Mouse (Mus musculus): ENCODE measurements around the gene Anks1.

Anks1 gene

GRCm38 (mm10) chr17:27908888-27909621 lies at the start of gene Anks1:
TSS of gene Anks1 (plus strand) at chr17:27909306.
- in situ Hi-C loops (cut with MboI; ENCODE audit: unreplicated experiment in 2 of 2), result loop anchor here (5.0 to 10.0 kb wide), 3 partner anchors 67 to 166 kb away; partner anchors contain the start of gene Snrpc (in 1 of the 2)

DNA sequence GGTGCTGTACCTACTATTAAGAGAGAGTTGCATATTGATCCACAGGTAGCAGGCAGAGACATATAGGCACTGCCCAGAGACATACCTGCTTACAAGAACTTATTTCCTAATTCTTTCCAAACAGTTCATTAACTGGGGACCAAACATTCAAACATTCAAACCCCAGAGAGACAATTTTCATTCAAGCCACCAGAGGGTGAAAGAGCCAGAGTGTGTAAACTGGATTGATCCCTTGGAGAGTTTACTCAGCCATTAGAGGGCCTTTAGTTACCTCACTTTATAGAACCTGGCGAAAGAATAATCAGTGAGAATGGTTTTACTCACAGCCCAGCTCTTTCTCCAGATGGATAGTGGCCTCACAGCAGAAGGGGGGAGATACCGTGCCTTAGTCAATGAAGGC lies 43.6 kb upstream of the Anks1 start:
- in situ Hi-C loops (cut with MboI; ENCODE audit: unreplicated experiment in 2 of 2), result no loop called here

- in situ Hi-C loops (cut with MboI; ENCODE audit: unreplicated experiment in 2 of 2), result no loop called here
Measured at GRCm38 (mm10) chr17:27866737-27867136, 42.4 kb upstream of the Anks1 start.

DNA sequence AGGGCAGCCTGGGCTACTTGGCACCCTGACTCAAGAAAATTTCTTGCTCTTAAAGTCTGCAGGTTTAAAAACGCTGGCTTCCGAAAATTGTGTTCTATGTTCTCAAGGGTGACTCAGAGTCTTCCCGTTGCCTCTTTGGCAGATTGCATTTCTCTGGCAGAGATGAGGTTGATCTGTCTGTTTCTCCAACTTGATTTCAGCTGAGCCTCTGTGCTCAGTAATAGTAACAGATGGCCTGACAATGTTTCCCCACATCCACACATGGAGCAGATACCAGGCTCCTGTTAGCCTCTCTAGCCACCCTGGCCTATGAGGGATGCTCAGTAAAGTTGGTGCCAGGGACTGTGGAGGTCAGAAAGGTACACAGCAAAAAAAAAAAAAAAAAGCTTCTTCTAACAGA lies 37.3 kb upstream of the Anks1 start:
- in situ Hi-C loops (cut with MboI; ENCODE audit: unreplicated experiment in 2 of 2), result no loop called here

GRCm38 (mm10) chr17:27873583-27873982 lies 35.5 kb upstream of the Anks1 start:
- in situ Hi-C loops (cut with MboI; ENCODE audit: unreplicated experiment in 2 of 2), result no loop called here

- in situ Hi-C loops (cut with MboI; ENCODE audit: unreplicated experiment in 2 of 2), result no loop called here
Measured at GRCm38 (mm10) chr17:27874510-27874909, 34.6 kb upstream of the Anks1 start.

DNA sequence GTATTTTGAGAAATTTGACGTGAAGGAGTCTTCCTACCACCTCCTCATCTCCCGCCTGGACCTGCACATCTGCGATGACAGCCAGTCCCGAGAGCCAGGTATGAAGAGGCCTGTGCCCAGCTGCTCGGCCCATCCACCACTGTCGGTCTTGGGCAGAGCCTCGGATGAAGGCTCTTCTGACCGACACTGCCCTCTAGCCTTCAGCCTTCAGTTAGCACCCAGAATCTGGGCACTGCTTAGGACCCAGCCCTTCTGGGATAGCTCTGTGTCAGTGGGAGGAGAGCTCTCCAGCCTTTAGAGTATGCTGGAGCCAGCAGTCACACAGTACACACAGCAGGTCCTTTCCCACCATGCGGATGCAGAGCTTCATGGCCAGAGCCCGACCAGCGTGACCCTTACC lies 27.6 kb upstream of the Anks1 start:
- in situ Hi-C loops (cut with MboI; ENCODE audit: unreplicated experiment in 2 of 2), result no loop called here

- in situ Hi-C loops (cut with MboI; ENCODE audit: unreplicated experiment in 2 of 2), result no loop called here
Measured at GRCm38 (mm10) chr17:27883129-27883528, 26.0 kb upstream of the Anks1 start.

DNA sequence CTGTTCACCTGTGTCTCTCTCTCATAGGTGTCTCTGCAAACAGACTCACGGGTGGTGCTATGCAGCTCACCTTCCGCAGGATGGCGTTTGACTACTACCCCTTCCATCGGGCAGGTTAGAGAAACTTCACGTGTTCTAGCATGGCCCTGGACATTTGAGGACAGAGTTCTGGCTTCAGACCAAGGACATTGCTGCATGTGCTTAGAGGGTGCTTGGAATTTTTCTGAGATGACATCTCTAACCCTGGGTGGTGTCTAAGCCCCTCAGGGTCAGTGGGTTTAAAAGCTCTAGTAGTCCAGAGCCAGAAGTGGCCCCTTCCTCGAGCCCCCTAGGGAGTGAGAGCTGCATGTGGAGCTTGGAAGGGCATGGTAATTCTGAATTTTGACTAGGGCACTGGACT lies 25.1 kb upstream of the Anks1 start:
- in situ Hi-C loops (cut with MboI; ENCODE audit: unreplicated experiment in 2 of 2), result no loop called here

- in situ Hi-C loops (cut with MboI; ENCODE audit: unreplicated experiment in 2 of 2), result no loop called here
Measured at GRCm38 (mm10) chr17:27886499-27887210, 22.5 kb upstream of the Anks1 start.

DNA sequence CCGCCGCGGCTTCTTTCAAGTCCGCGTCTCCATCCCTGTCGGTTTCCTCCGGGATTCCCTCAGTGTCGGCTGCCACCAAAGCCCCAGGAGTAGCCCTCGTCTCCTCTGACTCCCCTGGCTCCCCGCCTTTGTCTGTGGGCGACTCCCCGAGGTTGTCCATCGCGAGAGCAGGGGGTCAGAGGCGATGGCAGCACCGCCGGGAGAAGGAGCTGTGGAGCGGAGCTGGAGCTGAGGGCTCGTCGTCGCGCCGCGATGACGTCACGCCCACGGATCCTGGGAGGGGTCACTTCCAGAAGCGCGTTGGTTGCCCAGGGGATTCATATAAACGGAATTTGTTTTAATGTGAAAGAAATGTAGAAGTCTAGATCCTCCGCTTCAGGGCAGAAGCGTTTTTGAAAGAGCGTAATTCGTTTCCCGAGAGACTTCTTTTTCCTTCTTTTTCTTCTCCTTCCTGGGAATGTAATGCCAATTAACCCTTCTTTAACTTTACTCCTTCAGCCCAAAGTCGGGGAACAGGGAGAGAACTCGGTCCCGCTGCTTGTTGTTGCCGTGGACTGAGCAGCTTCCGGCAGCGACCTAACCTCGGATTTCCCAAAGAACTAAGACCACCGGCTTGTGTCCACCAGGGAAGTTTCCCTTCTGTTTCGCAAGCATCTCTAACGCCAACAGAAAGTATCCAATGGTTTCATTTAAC lies 1.4 kb upstream of the Anks1 start:
- in situ Hi-C loops (cut with MboI; ENCODE audit: unreplicated experiment in 2 of 2), result loop anchor here (5.0 to 10.0 kb wide), 3 partner anchors 65 to 167 kb away; partner anchors contain the start of gene Snrpc (in 1 of the 2)

DNA sequence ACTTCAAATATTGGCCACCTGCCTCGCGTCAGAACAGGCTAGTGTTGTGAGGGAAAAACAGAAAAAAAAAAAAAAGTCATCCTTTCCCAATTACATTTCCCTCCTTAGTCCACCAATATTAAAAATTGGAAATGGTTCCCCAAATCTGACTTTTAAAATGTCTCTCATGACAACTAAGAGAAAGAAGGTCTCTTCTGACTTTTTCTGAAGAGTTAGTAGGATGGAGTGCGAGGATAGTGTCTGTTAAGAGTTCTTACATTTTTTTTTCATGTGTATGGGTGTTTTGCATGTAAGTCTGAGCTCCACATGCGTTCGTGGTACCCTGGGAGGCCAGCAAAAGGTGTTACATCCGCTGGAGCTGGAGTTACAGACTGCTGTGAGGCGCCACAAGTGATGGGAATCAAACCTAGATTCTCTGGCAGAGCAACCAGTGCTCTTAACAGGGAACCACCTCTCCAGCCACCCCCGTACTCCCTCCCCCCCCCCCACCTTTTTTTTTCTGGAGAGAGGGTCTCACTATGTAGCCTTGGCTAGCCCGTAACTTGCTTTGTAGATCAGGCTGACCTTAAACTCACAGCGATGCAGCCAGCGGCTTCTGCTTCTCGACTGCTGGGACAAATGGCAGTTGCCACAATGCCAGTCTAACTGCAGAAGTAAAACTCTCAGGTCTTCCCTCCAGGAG lies 759 bp upstream of the Anks1 start:
- in situ Hi-C loops (cut with MboI; ENCODE audit: unreplicated experiment in 2 of 2), result loop anchor here (5.0 to 10.0 kb wide), 3 partner anchors 66 to 166 kb away; partner anchors contain the start of gene Snrpc (in 1 of the 2)

DNA sequence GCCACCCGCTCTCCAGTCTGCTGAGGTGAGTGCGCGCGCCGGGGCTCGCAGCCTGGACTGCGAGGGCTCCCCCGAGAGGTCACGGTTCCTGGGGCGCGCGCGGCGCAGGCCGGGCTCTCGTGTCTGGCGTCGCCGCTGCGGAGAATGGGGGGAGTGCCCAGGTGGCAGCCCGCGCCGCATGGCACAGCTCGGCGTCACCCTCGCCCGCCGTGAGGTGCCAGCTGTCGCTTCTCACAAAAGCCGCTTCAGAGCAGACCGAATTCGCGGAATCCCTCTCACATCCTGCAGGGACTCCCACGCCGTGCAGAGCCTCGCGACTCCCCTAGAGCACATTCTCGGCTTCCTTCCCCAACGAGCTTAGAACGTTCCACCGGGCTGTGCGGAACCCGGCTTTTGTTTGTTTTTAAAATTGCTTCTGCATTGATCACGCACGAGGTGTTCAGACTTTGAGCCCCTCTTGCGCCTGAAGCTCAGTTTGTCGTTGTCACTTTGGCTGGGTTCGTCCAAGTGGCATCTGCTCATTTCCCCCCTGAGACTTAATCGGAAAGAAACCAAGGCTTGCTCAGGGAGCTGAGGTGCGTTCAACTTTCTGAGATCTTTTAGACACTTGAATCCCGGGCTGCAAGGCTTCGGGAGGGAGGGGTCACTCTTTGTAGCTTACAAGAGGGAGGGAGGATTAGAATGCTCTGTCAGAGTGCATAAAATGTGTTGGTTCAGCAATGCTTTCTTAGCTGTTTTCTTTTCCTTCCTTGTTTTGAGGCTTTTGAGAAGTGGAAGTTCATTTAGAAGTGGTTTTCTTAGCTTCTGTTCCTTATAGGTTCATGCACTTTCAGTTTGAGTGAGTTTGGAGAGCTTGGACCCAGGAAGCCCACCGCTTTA lies 755 bp downstream of the Anks1 start, which contains the start of gene Taf11:
TSS of gene Taf11 (minus strand) at position 223 of the 879 bp plus-strand sequence.
- in situ Hi-C loops (cut with MboI; ENCODE audit: unreplicated experiment in 2 of 2), result loop anchor here (5.0 to 10.0 kb wide), 3 partner anchors 68 to 165 kb away; partner anchors contain the start of gene Snrpc (in 1 of the 2)

GRCm38 (mm10) chr17:27911371-27911770 lies 2.3 kb downstream of the Anks1 start:
- in situ Hi-C loops (cut with MboI; ENCODE audit: unreplicated experiment in 2 of 2), result no loop called here

GRCm38 (mm10) chr17:27914742-27915141 lies 5.6 kb downstream of the Anks1 start:
- in situ Hi-C loops (cut with MboI; ENCODE audit: unreplicated experiment in 2 of 2), result no loop called here

DNA sequence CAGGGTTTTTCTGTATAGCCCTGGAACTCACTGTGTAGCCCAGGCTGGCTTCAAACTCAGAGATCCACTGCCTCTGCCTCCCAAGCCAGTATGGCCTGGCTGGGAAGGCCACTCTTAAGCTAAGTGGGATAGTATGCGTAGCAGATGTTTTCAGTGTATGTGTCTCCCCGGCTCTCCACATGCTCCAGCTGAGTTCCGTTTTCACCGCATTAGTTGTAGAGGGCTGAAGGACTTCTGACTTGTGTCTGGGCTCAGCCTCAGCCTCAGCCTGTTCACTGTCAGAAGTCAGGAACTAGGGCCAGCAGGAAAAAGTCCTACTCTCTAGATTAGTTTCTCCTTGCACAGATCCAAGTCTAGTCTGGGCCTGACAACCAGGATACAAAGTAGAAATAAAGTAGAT lies 7.3 kb downstream of the Anks1 start:
- in situ Hi-C loops (cut with MboI; ENCODE audit: unreplicated experiment in 2 of 2), result no loop called here

DNA sequence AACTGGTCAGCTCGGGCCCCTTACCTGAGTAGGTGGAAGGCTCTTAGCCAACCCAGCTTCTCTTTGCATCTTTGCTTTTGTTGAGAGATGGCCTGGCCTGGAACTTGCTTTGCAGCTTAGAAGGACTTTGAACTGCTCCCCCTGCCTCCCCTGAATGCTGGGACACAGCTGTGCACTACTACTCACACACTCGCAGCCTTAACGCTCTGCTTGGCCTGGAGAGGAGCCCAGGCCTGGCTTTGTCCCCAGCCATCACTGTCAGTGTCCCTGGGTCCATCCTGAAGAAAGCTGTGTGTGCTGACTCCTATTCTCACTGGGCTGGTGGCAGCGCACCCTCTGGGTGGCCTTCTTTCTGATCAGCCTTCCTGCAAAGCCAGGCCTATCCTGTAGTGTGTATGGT lies 11.6 kb downstream of the Anks1 start:
- in situ Hi-C loops (cut with MboI; ENCODE audit: unreplicated experiment in 2 of 2), result no loop called here

DNA sequence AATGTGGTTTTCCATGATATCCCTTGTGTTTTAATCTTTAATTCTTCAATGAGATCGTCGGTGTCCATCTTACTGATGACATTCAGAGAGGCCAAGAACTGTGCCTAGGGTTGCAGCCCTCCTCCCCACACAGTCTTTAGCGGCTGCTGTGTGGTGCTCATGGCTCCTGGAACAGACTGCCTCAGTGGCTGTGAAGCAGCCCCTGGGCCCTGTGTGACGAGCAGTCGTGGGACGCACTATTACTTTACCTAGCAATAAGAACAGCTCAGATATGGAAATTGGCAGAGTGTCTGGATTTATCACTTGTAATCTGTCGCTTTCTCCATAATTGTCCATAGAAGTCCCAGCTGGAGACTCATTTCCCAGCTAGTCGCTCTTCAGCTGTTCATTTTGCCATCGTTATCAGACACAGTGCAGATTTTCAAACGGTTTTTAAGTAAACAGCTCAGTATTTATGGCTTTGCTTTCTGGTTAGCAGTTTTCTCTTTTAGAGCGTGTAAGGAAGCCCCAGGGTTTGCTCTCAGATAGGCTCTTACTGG lies 13.1 kb downstream of the Anks1 start:
- in situ Hi-C loops (cut with MboI; ENCODE audit: unreplicated experiment in 2 of 2), result no loop called here

DNA sequence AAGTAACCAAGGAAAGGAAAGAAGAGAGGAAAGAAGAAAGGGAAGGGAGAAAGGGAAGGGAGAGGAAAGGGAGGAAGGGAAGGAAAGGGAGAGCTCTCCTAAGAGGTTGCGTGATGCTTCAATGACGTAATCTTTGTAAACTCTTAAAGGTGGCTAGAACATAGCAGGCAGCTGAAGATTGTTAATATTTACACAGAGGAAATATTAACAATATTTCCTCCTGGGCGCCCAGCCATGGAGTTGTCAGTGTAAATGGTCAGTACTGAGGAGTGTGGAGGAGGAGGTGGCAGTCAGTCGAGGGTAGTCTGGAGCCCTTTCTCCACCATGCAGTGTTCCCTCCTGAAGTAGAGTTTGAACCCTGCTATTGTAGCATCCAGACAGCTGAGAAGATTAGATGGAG lies 15.9 kb downstream of the Anks1 start:
- in situ Hi-C loops (cut with MboI; ENCODE audit: unreplicated experiment in 2 of 2), result loop anchor here in 1 of 2 experiments (25.0 kb wide), 1 partner anchor 1538 kb away; no protein-coding TSS in a partner anchor
